Mouse (Mus musculus) left cerebral cortex, adult 9 months (tissue): Measurements from ENCODE around the gene Rgs21.
A peak's percentile ranks its signal among the peaks of the same experiment; 100 is the strongest.

Experiments
- DNase-seq, 2 experiments: peaks; one replicate each; pipeline ENCODE4 v3.0.0; 2022; ENCODE audit warnings: low spot score in 2 of 2

Gene Rgs21

DNA sequence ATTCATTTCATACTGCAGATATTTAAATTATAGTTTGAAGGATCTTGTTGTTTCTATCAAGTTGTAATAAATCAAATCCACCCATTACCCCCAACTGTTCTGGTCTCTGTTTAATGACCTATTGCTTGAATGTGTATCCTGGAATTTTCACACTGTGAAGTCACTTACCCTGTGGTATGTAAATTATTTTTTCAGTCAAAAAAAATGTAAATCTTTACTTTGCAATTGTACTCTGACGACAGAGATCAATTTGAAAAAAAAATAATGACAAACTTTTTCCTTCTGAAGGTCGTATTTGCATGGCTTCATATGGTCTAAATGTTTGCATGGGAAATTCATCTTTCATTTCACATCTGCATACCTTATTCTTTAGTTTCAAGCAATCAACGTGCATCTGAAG, at the start of gene Rgs21:
TSS of gene Rgs21 (minus strand) at position 101 of the 400 bp plus-strand sequence.
- no peak for DNase-seq

DNA sequence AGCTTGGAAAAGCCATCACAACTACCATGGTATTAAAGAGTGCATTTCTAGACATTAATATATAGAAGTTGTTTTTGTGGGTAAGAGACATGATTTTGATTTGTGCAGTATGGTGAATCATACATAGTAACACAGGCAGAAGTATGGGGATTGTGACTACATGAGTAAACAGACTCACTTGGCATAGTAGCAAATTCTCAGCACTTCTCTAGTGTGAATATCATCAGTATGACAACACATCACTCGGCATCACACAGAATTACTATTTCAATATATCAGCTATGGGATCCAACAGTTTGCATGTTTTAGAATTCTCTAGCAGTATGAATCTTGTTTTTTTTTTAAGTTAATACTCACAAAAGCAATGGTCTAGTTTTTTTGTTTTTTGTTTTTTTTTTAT, 36.6 kb upstream of the Rgs21 start:
- no peak for DNase-seq

DNA sequence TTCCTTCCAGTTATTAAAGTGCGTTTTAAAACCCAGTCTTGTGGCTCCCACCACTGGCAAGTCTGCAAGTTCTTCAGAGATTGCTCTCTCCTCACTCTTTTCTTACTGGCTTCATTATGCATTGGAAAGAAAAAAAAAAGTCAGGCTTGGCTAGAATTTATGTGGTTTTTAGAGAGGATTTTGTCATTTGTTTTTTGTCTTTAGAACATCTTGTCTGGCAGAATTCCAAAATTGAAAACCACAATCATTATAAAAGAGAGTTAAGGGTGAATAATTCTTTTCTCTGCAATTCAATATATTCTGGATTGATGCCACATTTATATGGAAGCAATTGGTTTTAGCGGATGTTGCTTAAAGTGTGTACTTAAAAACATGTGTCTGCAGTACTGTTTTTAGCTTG, 35.5 kb upstream of the Rgs21 start:
- no peak for DNase-seq

DNA sequence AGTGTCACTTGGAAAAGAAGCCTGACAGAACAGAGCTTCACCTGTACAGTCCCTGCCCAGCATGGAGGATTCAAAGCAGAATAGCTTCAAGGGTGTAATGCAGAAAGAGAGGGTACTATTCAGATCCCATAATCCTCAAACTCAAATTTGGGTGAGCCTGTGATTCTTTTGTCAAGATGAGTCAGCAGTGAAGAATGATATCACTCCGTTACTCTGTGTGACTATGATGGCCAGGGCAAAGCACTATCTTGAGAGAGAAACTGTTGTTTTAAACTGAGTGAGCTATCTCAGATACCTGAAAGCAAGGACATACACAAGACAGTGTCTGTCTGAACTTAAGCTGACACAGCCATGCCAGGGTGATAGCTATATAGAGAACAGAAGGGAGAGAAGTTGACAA, 11.9 kb upstream of the Rgs21 start:
- DNase-seq: no peak

DNA sequence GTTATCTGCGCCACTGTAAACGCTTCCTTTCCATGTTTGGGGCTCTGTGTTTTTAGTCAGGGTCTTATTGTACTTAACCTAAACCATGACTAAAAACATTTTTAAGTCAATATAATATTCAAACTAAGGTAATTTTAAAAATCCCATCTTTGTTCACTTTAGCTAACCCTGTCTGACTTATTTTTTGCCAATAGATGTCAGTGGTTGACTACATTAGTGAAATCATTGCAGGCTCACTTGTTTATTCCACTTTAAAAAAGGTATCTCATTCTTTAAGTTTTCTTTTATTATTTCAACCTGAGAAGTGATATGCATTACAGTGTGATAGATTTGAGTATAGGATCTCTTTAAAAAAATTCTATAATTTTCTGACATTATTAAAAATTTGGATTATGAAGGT, 5.5 kb upstream of the Rgs21 start:
- DNase-seq: no peak

DNA sequence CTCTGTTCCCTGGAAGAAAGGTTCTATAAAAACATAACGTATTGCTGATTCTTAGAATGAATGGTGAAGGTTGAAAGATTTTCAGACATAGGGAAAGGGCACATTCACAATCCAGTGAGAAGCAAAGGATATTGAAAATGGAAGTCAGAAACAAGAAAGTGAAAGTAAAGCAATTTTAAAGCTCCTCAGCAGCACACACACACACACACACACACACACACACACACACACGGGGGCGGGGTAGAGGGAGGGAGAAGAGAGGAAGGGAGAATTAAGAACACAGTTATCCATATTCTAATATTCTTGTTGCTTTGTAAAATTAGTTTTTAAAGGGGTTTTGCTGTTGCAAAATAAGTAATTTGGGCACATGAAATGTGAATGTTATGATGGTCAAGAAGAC, 2.4 kb upstream of the Rgs21 start:
- DNase-seq: no peak

DNA sequence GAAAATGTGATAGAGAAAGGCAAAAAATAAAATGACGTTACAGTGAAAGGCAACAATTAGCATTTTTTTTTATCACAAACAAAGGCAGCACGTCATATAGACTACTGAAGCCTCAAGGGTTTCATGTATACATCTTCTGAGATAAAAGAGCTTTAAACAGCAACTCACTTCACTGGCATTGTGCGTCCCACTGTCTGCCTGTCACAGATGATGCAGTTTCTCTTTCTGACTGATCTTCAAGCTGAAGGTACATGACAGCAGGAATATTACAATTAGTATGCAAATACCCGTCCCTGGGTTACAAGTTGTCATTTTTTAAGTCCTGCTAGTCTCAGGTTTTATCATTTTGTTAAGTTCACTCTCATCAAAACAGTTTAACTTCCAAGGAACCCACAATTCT, 22.3 kb downstream of the Rgs21 start:
- DNase-seq: no peak

DNA sequence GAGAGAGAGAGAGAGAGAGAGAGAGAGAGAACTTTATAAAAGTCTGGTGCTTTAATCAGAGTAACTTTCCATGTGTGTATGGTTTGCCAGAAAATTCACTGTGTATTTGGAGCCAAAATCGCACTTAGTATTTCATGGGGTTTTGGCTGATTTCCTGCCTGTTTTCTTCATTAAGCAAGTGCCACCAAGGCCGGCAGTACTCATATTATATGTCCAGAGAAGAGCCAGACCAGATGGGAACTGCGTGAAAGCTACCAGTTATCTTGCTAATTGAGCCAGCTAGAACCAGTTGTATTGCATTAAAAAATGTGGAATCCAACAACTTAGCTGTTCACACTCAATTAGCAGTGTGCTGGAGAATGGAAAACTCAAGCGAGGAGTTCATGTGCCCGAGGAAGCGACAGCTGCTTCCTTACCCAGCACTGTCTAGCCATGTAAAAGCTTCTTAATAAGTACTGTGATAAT, 22.9 kb downstream of the Rgs21 start:
- no peak for DNase-seq

DNA sequence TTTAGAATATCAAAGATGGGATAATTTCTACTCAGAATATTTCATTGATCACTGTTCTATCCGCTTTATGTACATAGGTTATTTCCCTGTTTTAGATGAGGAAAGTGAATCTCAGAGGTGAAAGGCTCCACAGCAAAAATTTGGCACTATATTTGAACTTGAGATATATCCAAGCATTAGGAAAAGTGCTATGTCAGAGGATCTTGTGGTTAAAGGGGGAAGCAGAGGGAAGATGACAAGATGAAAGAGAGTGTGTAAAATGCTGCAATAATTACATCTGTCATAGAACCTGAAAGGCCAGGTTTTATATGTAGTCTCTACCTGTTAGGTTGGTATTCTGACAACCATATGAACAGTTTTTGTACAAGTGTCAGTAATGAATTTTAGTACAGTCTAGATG, 35.7 kb downstream of the Rgs21 start:
- no peak for DNase-seq

DNA sequence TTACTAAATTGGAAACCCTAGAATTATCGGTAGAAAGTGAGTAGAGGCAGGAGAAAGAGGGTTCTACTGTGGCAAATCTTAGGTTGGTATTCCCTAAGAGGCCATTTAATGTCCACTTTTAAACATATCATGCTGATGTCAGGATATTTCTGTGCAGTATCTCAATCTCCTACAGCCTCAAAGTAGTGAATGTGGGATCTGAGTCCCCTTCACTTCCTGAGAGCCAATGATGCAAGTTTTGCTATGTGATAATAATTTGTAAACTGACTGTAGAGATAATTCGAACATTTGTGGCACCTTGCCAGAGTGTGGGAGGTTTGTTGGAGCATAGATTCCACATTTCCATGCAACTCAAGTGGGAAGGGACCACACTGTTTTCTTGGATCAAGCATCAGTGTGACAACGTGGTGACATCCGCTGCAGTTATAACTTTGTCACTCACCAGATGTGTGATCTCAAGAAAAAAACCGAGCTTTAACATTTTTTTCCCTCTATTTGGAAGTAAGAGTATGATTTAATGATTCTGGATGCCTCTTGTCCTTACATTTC, 49.5 kb downstream of the Rgs21 start:
- DNase-seq: peak in 1 of 2 experiments; percentile 34

DNA sequence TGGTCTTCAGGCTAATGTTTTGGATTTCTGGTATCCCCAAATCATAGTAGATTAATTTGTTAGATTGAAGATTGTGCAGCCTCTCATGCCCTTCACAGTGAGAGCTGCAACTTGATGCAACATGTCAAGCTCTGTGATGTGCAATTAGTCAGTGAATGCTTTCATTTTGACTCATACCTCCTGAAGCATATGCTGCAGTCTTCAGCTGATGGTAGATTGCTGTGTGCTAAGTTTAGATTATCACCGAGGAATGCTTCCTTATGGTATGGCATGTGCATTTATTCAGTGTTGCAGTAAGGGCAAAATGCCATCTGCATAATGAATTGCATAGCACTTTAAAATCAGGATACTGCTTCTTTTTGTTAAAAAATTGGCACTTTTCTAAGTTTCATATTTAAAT, 65.2 kb downstream of the Rgs21 start:
- peak; percentile 7 to 11 for DNase-seq

DNA sequence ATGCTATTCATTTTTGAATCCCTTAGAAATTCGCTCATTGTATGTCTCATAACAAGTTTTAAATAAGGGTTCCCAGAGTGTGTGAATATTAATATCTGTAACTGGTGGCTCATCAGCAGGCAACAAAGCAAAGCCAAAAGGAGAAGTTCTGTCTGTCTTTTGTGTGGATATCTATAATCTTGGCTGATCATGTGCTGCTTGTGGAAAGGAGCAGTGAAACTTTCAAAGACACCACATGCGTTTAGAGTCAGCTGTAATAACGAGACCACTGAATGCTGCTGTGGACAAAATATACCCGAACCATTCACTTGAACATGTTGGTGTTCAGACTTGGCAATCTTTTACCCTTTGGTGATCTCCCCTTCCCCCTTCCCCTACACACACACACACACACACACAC, 67.0 kb downstream of the Rgs21 start:
- no peak for DNase-seq

DNA sequence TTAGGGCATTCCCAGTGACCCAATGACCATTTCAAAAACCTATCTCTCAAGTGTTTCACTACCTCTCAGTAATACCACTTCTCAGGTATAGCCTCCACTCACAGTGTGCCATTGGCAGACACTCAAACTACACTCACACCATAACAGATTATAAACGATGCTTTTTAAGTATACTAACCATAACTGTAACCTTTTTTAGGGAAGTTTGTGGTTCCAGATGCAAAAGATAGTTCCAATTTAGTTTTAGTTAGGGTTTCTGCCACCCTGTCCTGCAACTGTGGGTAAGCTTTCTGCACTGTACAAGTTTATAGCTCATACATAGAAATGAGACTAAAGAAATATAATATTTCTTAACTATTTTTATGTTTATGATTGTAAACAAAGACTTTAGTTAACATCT, 67.7 kb downstream of the Rgs21 start:
- no peak for DNase-seq

DNA sequence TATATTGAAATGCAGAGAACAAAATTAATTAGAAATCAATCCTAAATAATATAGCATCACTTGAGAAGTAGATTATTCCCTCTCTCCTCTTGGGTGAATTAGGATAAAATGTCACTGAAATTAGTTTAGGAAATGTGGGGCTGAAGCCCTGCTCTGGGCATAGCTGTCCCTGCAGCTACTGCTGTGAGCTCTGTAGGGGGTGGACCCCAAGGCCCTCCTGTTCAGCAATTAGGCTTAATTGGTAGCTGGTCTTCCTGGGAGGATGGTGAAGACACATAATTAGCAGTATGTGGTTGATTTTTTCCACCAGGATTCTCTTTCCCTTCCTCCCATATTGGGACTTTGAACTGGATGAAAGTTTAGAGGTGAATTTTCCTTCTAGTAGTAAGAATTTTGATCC, 68.7 kb downstream of the Rgs21 start:
- no peak for DNase-seq

DNA sequence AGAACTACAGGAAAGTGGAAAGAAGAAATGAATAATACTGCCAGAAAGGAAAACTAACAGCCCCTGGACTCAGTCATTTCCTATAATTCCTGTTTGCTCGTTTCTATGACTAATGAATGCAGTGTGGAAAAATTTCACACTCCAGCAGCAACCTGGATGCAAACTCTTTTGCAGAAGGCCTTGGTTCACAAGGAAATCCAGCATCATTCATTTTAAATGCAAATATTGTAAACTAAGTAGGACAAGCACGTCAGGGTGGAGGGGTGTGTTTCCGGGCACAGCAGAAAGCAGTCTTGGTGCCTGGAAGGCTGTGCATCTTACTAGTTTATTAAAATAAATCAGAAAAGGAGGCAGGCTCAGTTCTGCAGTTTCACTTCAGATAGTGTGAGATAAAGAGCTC, 69.4 kb downstream of the Rgs21 start:
- DNase-seq: peak in 1 of 2 experiments; percentile 2

DNA sequence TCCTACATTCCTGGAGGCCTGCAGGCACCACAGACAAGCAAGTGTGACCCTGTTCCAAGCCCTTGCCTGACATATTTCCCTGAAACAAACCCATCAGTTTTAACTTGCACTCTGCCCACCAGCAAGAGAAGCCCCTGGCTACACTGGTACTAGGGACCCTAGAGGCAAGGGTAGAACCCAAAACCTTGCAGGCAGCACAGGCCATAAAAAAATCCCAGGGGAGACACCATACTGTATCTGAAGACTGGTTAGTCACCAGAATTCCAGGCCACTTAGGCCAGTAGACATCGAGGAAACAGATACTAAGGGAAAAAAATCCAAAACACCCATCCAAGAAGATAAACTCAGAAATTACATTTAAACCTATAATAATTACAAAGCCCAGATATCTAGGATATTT, 74.1 kb downstream of the Rgs21 start:
- DNase-seq: no peak

DNA sequence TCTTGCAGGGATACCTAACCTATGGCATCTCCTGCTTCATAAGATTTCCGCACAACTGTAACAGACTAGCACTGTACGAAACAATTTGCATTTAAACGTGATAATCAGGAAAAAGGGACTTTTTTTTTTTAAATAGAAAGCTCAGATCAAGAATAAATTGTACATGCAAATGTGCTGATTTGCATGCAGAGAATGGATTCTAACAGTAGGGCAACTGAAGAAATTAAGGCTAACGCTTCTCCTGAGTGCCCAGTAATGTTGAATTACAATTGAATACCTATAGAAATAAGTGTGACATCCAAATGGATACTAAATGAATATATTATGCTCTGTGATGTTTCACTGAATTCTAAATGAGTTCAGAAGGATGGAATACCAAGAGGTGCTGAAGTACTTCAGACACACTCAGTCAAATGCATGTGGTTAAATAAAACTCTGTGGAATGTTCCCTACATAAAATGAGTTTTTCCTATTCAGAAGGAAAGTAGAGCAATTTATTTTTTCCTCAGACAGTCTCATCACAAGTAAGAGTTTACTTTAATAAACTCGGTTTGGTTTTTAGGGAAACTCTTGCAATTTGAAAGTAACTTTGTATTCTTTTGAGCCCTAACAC, 79.1 kb downstream of the Rgs21 start:
- DNase-seq: no peak
